Mouse (Mus musculus): Measurements from ENCODE around the gene Foxj3.

GRCm38 (mm10) chr4:119668596-119668995 lies 131.8 kb downstream of the Foxj3 start:
- TF ChIP-seq CTCF (IDR thresholded peaks at IDR 0.05; ENCODE audit: low read depth, low read length) = no peak
- TF ChIP-seq TAL1 (conservative IDR thresholded peaks at IDR 0.05; ENCODE audit: low read depth, low read length) = no peak
- TF ChIP-seq GATA1 (IDR thresholded peaks at IDR 0.05; ENCODE audit: borderline replicate concordance, low read length) = no peak

Measured in G1E (cell line).